Mouse (Mus musculus): ENCODE data around the gene Tyms.
"Not testable (repeated sequence)": the region's sequence is repeated elsewhere in the genome, so short reads cannot be mapped to it uniquely, and the experiment has no call there.

The Tyms gene

DNA sequence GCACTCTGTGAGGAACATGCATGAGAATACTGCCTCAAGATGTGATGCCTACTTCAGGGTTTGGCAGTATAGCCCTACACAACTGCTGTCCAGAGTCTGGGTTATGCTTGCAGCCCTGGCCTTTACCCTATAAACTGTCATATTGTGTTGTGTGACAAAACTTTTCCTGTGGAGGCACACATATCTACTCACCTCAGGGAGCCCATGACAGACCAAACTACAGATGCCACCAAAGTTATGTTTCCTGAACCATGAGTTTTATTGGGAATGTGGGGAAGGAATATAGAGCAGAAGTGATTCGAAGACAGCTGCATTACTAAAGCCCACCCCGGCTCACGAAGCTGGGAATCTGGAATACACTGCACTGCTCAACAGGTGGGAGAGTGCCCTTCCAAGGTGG, 29.9 kb upstream of the Tyms start:
- DNase-seq (ENCODE audit: low spot score in 2 of 2): no peak

DNA sequence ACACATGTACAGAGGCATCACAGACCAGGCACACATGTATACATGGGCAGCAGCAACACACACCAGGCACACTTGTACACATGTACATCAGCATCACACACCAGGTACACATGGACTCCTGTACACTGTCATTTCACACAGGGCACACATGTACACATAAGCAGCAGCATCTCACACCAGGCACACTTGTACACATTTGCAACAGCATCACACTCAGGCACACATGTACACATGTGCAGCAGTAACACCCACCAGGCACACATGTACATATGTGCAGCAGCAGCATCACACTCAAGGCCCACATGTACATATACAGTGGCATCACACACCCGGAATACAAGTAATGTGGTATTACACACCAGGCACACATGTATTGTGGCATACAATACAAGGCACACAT, 24.8 kb upstream of the Tyms start:
- DNase-seq (ENCODE audit: low spot score in 2 of 2): no peak

GRCm38 (mm10) chr5:30095731-30096130, 22.3 kb upstream of the Tyms start:
- no peak for DNase-seq (ENCODE audit: low spot score in 2 of 2)

- DNase-seq (ENCODE audit: low spot score in 2 of 2): no peak
Measured at GRCm38 (mm10) chr5:30094399-30094798, 21.0 kb upstream of the Tyms start.

- DNase-seq (ENCODE audit: low spot score in 2 of 2): no peak
Measured at GRCm38 (mm10) chr5:30092701-30093100, 19.3 kb upstream of the Tyms start.

- DNase-seq (ENCODE audit: low spot score in 2 of 2): no peak
Measured at GRCm38 (mm10) chr5:30072377-30072776, 1.0 kb downstream of the Tyms start.

- DNase-seq (ENCODE audit: low spot score in 2 of 2): no peak
Measured at GRCm38 (mm10) chr5:30071677-30072076, 1.7 kb downstream of the Tyms start.

- DNase-seq (ENCODE audit: low spot score in 2 of 2): no peak
Measured at GRCm38 (mm10) chr5:30067726-30068125, 5.7 kb downstream of the Tyms start.

DNA sequence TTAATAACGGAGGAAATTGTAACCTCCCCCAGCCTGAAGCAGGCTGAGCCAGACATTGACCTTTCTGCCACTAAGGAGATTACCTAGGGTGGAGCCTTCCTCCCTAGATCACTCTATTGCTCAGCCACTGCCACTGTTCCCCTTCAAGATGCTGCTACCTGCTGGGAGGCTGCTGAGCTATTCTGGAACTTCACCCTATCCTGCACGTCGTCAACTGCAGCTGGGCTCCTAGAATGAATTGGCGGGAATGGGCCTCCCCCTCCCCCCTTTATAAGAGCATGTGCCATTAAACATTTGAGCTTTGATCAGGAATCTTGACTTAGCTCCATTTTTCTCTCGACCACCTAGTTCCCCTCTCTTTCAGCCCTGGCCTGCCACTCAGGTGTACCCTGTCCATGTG, 13.8 kb downstream of the Tyms start:
- not testable (repeated sequence) for DNase-seq (ENCODE audit: low spot score in 2 of 2)

GRCm38 (mm10) chr5:30058216-30058731, 15.1 kb downstream of the Tyms start:
- DNase-seq (ENCODE audit: low spot score in 2 of 2): no peak

DNA sequence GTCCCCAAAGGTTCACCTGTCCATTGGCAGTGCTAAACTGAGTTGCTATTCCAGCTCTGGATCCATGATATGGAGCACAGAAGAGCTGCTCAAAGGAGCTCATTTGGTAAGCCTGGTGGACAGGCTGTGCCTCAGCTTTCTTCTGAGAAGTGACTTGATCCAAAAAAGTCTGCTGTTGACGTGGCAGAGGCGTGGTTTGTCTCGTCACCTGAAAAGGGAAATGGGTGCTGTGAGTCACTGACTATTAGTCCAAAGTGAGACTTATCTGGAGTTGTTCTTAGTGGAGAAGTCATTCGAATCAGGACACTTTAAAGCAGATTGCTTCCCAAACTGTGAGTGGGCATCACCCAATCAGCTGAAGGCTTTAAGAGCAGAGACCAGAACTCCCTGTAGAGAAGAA, 33.6 kb downstream of the Tyms start:
- not testable (repeated sequence) for DNase-seq (ENCODE audit: low spot score in 2 of 2)

DNA sequence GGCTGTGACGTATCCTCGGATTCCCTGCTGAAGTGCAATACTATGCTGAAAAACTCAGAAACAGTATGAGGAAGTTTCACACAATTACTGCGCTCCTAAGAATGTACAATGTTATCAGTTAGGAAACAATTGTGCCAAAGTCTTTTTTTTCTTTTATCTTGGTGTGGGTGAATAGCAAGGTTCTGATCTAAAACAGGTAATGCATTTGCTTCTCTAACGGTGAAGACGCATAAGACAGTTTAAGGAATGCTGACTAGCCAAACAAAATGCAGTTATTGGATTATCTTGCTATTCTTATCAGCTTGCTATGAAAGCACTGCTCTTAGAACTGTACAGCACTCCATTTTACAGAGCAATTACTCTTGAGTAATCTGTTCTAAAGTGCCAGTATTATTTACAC, 34.1 kb downstream of the Tyms start:
- DNase-seq (ENCODE audit: low spot score in 2 of 2): not testable (repeated sequence)

DNA sequence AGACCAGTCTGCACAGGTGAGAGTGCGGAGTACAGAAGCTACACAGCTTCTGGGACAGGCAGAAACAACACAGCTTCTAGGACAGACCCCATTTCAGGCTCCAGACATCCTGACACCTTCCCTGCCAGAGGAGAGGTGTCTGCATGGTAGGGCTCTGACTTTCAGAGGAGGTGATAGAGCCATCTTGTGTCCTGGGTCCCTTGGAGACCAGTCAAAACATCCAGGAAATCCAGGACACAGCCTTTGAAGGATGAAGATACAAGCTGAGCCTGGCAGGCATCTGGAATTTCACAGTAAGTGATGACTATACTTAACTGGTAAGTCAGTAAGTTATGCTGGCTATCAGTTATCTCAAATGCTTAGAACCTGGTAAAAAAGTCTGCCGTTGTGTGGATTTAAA, 36.3 kb downstream of the Tyms start:
- DNase-seq (ENCODE audit: low spot score in 2 of 2): not testable (repeated sequence)

DNA sequence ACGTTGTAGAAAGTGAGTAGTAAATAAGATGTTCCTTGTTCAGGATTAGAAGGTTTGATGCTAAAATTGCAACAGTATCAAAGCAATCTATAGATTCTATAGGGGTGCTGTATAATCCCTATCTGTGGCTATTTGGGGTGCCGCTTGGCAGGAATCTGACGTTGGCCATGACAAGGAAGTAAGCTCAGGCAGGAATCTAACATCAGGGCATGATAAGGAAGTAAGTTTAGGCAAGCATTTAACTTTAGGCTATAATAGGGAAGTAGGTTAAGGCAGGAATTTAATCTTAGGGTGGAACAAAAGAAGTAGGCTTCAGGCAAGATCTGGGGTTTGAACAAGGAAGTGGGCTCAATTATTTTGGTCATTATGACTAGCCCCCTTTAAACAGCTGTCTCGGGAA, 37.6 kb downstream of the Tyms start:
- DNase-seq (ENCODE audit: low spot score in 2 of 2): not testable (repeated sequence)

- DNase-seq (ENCODE audit: low spot score in 2 of 2): no peak
Measured at GRCm38 (mm10) chr5:30014580-30014979, 58.8 kb downstream of the Tyms start.

DNA sequence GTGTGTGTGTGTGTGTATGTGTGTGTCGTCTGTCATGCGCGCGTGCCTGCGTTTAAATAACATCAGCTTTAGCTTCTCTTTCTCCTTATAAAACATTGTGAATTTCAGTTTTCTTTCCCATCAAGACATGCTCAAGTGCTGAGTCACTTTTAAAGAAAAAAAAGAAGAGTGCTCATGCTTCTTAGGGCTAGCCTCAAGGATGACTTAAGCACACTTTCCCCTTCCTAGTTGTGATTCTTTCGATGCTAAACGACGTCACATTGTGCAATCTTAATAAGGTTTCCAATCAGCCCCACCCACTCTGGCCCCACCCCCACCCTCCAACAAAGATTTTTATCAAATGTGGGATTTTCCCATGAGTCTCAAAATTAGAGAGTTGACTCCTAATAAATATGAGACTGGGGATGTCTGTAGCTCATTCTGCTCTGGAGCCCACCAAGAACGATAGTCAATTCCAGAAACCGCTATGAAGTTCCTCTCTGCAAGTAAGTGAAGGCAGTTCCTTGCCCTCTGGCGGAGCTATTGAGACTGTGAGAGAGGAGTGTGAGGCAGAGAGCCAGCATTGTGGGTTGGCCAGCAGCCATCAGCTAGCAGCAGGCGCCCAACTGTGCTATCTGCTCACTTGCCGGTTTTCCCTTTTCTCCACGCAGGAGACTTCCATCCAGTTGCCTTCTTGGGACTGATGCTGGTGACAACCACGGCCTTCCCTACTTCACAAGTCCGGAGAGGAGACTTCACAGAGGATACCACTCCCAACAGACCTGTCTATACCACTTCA, 60.5 kb downstream of the Tyms start, which contains the start of gene Il6:
Gene Il6 (plus strand): TSS at position 389 of the 778 bp plus-strand sequence.
- peak; percentile 80 to 83 for DNase-seq (ENCODE audit: low spot score in 2 of 2)
